Mouse (Mus musculus) thymus, postnatal 0 days (tissue): ENCODE data around the gene Efcab5. TPM values are rescaled to one million over a fixed set of nuclear protein-coding genes. Genes with fewer than 3 reads are reported as not detected.
"Not testable (repeated sequence)": the region's sequence is repeated elsewhere in the genome, so short reads cannot be mapped to it uniquely, and the experiment has no call there.

Experiments used
- DNase-seq: peaks from one replicate; pipeline ENCODE4 v3.0.0-alpha.2; 2015; ENCODE audit warnings: low spot score
- polyA plus RNA-seq: library from polyadenylated mRNA; unstranded; fragments of >200 nt; fragmentation: Nextera tagmentation; extraction: Ambion mirVana; gene quantifications from 2 replicates; pipeline ENCODE4 v1.2.1, GENCODE M21; 2015

Efcab5 gene
- polyA plus RNA-seq, 1 experiment from 2014 or later: 0.96 TPM

DNA sequence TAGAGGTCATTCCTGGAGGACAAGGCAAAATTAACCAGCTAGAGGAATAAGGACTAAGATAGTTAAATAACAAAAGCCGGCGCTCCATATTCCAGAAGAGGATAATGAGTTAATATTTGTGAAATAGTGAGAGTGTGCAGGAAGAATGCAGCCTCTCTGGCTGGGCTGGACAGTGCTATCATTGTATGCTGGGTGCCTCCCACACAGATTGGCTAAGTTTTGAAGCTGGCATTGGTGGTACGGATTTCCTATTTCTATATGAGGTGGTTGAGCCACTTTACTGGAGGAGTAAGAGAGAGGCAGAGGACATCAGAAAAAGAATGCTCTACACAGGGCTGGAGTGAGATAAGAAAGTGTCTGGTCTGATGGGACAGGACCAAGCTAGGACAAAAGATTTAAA, 9.0 kb downstream of the Efcab5 start:
- DNase-seq: no peak

DNA sequence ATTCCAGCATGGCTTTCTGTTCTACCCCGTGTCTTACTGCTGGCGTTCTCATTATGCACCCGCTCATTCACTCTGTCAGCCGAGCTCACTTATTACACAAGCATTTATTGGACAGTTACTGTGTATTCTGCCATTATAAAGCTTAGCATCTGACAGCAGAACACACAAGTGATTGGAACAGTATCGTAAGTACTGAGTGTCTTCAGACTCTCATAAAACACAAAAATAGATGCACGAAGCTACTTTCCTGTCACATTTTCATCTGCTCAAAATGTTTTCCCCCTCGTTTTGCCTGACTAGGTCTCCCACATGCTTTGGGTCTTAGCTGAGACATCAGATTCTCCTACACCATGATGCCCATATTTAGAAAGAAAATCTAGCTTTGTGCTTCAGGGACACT, 14.2 kb downstream of the Efcab5 start:
- DNase-seq: no peak

DNA sequence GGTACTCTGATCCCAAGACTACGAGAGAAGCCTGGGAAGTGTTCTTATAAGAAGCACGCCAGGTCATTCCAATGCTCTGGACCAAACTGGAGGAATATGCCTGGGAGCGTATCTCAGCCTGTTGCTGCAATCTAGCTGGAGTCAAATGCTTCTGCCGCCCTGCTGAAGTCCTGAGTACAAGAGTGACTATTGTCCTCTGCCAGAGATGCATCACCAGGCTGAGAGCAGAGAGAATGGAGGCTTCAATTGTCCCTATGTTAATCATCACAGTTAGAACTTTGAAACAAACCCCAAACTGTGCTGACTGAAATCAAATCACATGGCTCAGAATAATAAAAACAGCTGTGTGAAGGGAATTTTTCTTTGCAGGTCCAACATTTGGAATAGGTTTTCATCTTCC, 15.0 kb downstream of the Efcab5 start:
- no peak for DNase-seq

DNA sequence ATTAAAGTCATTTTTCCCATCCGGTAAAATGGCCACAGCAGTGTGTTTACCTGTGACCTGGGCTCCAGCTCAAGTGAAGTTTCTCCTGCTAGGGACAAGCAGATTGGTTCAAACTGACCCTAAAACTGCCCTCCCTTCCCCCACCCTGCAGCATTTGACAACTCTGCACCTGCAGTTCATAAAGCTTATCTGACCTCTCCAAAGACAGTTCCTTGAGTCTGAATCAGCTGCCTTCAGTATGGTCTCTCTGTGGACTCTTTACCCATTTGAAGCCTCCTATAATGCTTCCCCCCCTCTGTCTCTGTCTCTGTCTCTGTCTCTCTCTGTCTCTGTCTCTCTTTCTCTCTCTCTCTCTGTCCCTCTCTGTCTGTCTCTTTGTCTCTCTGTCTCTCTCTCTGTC, 28.0 kb downstream of the Efcab5 start:
- DNase-seq: no peak

DNA sequence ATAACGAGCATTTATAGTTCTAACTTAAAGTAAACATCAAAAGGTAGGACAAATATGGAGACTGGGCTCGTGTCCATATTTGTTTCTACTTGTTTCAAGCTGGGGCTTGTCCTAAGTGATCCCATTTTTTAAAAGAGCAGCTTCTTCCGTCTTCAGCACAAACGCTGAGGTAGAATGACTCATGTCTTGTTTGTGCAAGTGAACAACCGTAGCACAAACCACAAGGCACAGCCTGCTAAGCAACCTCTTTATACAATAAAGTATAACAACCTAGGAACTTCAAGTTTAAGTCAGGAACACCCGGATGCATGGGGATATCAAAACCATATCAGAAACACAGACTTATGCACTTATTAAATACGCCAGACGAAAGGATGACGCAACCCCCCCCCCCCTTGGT, 28.4 kb downstream of the Efcab5 start:
- no peak for DNase-seq

DNA sequence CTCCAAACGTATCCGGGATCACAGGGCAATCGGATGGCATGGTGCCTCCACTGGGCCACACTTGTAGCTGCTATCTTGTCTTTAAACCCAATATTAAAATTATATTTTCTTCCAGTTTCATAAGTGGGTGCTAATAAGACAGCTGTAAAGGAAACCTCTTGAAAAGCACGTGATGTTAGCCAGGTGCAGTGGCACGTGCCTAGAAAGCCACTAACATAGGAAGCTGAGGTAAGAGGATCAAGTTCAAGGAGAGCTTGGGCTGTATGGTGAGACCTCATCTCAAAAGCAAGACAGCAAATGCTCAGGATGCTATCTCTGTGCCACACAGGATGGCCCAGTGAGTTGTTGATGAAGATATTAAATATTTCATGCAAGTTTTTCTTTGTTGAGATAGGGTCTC, 34.6 kb downstream of the Efcab5 start:
- peak; percentile 15 for DNase-seq

DNA sequence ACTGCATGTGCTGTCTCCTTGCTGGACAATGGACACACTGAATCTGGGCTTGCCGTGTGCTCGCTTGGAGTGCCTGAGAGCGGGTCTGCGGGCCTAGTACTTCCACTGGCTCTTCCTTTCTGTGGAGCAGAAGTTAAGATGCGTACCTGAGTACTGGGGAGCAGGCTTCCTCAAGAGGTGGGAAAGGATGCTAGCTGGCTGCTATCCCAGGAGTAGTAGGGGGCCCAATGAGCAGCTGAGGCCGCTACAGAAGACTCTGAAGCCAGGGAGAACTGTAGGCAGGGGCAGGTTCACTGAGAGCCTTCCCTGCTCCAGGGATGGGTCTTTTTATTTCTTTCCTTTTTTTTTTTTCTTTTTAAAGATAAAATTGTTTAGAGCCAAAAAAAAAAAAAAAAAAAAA, 38.0 kb downstream of the Efcab5 start:
- no peak for DNase-seq

DNA sequence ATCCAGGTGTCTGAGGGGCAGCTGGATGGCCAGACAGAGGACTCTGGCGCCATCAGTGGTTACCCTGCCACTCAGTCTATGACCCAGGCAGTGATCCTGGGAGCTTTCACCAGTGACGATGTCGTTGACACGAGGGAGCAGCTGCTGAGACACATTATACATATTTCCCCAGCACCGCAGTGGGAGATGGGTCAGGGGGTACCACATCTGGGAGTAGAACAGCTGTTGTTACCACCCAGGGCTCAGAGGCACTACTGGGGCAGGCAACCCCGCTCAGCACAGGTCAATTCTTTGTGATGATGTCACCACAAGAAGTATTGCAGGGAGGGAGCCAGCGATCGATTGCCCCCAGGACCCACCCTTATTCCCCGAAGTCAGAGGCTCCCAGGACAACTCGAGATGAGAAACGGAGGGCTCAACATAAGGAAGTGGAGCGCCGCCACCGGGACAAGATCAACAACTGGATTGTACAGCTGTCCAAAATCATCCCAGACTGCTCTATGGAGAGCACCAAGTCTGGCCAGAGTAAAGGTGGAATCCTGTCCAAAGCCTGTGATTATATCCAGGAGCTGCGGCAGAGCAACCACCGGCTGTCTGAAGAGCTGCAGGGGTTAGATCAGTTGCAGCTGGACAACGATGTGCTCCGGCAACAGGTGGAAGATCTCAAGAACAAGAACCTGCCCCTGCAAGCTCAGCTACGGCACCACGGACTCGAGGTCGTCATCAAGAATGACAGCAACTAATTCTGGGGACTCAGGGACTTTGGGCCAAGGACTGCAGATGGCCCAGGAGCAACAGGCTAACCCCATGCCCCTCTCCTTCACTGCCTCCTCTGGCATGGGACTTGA, 38.8 kb downstream of the Efcab5 start:
- DNase-seq: not testable (repeated sequence)

DNA sequence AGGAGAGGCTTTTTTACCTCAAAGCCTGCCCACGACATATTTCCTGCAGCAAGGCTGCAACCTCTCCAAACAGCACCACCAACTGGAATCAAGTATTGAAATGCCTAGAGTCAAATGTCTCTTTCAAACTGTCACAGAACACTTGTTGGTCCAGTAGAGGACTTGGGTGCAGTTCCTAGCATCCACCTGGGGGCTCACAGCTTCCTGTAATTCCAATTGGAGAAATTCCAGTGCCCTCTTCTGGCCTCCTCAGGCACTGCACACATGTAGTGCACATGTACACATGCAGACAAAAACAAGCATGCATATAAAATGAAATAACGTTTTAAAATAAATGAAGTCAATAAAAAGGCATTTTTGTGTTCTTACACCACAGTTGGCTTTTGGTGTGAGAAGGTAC, 40.0 kb downstream of the Efcab5 start:
- DNase-seq: no peak

DNA sequence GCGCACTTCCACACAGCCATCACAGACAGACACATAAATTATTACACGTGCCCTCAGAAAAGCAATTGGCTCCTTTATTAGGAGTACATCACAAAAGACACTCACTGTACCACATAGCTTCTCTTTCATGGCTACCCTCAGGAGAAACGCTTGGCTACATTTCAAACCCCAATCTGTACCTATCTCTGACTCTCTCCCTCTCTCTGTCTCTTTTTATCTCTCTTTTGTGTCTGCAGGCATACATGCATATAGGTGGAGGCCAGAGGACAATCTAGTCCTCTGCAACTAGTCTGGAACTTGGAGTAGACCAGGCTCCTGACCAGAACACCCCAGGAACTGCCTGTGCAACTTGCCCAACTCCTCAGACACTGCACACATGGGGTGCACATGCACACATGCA, 41.0 kb downstream of the Efcab5 start:
- no peak for DNase-seq

DNA sequence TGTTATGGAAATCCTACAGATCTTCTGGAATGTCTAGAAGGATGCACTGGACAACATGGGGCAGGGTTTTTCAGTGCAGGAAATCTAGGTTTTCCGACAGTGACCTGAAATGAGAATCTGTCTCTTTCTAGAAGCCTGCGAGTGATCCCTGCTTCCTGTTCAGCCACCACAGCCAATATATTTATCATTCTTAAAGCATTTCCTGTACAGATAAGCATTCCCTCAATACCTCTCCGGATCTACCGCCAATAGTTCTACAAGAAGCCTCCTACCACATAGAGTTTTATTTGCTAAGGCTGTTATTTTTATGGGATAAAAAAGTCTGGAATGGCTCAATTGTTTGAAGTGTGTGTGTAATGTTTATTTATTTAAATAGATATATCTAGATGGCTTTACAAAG, 43.3 kb downstream of the Efcab5 start:
- DNase-seq: no peak

DNA sequence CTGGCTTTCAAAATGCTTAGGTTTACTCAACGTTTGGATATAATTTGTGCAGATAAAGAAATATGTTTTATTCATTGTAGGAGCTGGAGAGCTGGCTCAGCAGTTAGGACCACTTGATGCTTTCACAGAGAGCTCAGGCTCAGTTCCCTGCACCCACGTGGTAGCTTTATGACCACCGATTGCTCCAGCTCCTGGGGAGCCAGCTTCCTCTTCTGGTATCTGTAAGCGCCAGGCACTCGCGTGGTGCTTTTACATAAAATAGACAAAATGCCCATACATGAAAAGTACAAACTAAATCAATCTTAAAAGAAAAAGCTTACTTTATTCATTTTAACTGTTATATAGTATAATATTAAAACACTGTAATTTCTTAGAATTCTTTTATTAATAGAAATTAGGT, 46.8 kb downstream of the Efcab5 start:
- DNase-seq: no peak

DNA sequence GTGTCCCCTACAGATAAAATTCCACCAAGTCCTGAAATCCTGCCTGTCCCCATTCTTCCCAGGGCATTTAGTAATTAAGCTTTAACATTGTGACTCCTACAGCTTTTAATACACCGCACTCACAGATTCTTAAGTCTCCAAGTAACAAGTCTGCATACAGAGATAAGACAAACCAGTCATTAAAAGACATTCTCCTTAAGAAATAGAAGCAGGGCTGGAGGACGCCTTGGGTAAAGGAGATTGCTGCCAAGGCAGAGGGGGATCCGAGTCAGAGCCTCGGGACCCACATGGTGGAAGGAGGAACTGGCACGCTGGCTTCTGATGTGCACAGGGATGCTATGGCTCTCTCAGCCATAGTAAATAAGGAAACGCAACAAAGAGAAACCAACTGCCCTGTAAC, 48.8 kb downstream of the Efcab5 start:
- DNase-seq: no peak

DNA sequence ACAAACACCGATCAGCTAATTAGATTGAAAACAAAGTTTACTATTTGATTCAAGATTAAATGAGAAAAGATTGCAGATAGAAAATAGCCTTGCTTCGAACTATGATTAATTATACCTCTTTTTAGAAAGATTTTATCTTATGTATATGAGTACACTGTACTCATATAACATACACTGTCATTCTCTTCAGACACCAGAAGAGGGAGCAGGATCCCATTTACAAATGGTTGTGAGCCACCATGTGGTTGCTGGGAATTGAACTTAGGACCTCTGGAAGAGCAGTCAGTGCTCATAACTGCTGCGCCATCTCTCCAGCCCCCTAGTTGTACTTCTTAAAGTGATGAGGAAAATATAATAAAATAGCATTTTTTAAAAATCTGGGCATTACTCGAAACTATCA, 55.3 kb downstream of the Efcab5 start:
- DNase-seq: no peak

DNA sequence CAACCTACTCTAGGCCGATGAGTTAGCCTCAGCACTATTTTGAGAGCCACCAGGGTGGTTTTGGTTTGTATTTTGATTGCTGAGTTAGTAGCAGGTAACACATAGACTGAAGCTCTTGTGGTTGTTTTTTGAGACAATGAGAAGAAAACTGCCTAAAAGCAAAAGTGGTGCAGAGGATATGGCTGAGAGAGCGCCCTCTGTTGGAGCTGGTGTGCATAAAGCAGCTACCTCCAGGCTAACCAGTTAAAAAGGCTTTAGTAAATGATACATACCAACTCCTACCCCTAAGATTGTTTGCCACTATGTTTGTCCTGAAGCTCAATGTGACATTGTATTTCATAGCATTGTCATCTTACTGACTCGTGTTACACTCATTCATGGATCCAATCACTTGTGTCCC, 56.2 kb downstream of the Efcab5 start:
- DNase-seq: peak; percentile 44

DNA sequence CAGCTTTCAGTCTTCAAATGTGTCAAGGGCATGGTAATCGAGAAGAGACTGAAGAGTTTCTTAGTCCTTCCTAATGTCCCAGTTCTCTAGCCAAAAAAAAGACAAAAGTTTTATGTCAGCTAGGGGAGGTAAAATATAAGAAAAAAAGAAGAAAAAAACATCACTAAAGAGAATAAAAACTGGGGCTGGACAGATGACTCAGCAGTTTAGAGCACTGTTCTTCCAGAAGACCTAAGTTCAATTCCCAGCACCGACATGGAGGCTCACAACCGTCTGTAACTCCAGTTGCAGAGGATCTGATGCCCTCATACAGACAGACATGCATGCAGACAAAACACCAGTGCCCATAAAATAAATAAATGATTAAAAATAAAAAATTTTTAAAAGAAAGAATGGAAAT, 60.2 kb downstream of the Efcab5 start:
- no peak for DNase-seq

DNA sequence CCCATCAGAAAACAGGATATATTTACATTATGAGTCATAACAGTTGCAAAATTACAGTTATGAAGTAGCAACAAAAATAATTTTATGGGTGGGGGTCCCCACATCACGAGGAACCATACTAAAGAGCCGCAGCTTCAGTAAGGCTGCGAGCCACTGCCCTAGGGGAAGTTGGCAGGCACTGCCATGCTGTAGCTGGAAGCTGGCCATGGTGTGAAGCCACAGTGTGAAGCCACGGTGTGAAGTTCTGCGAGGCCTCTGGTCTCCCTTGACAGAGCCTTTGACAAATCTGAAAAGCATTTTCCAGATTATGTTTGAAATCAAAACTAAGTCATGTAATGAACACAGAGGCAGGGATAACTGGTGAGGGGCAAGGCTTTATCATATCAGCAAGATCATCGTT, 77.6 kb downstream of the Efcab5 start:
- DNase-seq: no peak

DNA sequence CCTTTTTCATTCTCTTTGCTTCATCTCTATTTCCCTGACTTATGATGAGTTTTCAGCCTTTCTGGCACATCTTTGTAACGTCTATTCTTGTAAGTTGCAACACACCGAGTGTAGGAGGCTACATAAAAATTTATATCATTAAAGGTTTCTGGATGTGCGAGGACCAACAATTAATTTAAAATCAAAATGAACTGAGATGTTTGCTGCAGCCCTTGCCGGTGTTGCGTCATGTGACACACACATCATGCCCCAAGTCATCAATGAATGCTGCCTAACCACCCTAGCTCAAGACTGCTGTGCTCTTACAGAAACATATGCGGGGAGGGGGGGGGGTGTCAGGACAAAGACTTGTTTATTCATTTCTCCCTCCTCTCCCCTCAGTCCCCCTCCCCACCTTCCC, 80.3 kb downstream of the Efcab5 start:
- no peak for DNase-seq

DNA sequence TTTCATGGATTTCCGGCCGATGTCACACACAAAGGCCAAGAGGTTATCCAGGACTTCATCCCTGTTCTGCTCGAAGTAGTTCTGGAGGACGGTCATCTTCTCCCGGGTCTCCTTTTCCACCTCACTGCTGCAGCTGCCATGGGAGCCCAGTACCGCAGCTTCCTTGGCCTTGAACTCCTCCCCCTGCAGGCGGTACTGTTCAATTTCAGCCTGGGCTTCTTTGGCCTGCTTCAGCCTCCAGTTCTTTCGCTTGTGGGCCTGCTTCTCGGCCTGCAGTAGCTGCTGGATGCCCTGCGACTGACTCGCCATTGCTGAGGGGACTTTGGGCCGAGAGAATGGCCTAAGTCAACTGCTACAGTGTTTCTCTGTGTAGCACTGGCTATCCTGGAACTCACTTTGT, 80.9 kb downstream of the Efcab5 start:
- DNase-seq: not testable (repeated sequence)

DNA sequence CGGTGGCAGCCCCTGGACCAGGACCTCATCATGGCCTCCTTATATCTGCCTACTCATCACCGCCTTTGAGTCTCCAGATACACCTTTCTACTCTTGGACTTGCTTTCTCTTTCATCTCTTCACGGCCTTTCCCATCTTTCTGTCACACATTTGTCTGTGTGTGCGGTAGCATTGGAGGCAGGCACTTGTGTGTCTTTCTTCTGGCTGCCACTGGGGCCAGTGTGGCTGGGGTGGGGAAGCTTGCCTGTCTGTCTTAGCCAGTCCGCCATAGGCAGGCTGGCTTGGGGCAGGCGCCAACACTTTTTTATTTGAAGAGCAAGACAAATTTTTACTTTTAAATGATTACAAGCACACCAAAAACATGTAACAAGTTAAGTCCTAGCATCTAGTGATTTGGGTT, 81.8 kb downstream of the Efcab5 start:
- no peak for DNase-seq

DNA sequence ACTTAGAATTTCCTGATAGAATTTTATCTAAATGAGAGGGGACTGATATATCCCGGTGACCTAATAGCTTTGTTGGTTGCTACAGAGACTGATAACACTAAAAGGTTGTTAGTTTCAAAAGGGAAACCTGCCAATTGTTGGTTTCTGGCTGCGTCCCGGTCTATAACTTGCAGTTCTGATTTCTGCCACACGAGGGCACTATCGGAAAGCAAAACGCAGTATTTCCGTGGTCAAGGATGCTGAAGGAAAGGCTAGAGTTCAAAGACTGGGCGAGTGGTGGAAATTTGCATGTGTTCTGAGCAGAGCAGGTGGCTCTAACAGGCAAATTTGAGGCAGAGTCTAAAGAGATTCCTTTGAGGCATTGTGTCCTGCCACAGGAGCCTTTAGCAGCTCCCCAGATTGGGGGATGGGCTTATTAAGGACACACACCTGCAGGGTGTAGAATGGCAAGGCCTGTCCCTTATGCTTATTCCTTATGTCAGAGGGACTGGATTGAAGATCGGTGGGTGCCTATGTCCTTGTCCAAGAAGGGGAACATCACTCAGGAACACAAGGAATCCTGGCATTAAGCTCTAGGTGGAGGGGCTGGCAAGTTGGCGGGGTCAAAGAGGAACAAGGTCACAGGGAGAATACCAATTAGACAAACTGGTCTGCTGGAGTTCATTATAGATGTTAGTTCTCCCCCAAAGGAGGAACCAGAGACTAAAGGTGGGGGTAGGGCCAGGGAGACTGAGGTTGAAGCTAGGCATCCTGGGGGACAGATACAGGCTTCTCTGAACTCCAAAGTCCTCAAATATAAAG, 88.4 kb downstream of the Efcab5 start:
- peak; percentile 73 for DNase-seq

DNA sequence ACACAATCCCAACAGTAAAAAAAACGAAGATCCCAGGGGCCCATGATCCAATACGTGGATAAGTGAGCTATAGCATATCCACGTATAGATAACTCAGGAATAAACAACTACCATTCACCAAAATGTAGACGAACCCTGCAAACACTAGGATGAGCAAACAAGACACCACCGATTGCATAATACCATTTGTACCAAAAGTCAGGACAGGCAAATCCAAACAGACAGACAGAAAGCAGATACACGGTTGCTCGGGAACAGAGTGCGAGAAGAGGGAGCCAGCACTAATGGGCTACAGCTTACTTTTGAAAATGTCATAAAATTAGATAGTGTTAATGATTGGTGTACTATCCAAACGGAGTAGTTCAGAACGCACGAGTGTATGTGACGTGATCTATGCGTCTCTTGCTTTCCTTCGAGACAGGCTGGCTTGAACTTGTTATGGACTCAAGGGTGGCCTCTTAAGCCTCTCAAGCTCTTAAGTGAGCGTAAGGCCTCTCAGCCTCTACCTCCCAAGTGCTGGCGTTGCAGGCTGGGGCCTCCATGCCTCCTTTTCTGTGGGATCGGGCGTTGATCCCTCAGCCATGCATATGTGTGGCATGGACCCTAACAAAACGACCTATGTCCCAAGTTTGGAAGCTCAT, 90.3 kb downstream of the Efcab5 start:
- no peak for DNase-seq
